Mouse (Mus musculus) cortical plate, adult 2 months (tissue): ENCODE measurements around the gene Shc2.

ENCODE experiments used
- CTCF ChIP-seq: fragments of 200-500 bp; IDR thresholded peaks from 2 replicates; pipeline ENCODE4 v1.5.1; 2011; ENCODE audit warnings: mild to moderate bottlenecking, control low read depth, low read length; ENCODE audit not compliant: insufficient read depth; ENCODE audit errors: extremely low read depth
- POLR2A ChIP-seq: fragments of 200-500 bp; IDR thresholded peaks from 2 replicates; pipeline ENCODE4 v1.6.1; 2011; ENCODE audit warnings: mild to moderate bottlenecking, low read length, control low read depth; ENCODE audit not compliant: insufficient read depth; ENCODE audit errors: extremely low read depth

GRCm38 (mm10) chr10:79616376-79616775 is 21.3 kb downstream of the Shc2 start:
- TF ChIP-seq CTCF (no peak), POLR2A (no peak)
